Mouse (Mus musculus) embryonic fibroblast, embryonic 13.5 days (primary cell): ENCODE measurements around the gene Spcs2.

Experiments
- CTCF ChIP-seq: IDR thresholded peaks from 2 replicates; pipeline ENCODE4 v1.5.1; 2011; ENCODE audit warnings: mild to moderate bottlenecking, control low read depth, low read length, moderate library complexity, borderline replicate concordance; ENCODE audit not compliant: insufficient read depth
- POLR2A ChIP-seq: IDR thresholded peaks from 2 replicates; pipeline ENCODE4 v1.6.1; 2011; ENCODE audit warnings: low read depth, mild to moderate bottlenecking, control low read depth, low read length, moderate library complexity

DNA sequence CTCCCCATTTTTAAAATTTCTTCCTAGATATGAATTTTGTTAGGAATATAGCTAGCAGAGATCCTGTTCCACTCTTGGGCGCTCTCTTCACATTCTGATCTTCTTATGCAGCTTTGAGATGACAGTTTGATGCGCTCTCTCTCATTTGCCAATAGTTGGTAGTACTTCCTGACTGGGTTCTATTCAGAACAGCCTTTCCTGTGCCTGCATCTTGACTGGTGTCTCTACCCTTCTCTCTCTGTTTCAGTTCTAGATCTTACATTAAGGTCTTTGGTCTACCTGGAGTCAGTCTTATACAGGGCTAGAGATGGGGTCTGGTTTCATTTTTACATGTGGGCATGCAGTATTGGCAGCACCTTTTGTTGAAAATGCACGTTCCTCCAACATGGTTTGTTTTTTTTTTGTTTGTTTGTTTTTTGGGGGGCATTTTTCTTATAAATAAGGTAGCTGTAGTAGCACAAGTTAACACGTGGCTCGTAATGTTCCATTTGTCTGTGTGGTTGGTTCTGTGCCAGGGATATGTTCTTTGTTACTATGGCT is 28.9 kb downstream of the Spcs2 start:
- TF ChIP-seq CTCF (no peak), POLR2A (no peak)
